Mouse (Mus musculus): ENCODE measurements at regions not wholly inside any gene's neighbourhood (a gene's known extent, or its start where the extent isn't known, plus 50 kb on each side); places are given as distances from the start of the nearest gene placed in this dataset.

GRCm38 (mm10) chr2:179386871-179387270 lies 55.4 kb upstream of the Cdh4 start:
- no peak for DNase-seq

- DNase-seq, result no peak
Observed at GRCm38 (mm10) chr2:179390486-179390885, 51.7 kb upstream of the Cdh4 start.

- peak in 1 of 2 experiments; percentile 6 for DNase-seq
Observed at GRCm38 (mm10) chr2:179390924-179391461, 51.2 kb upstream of the Cdh4 start.

Data from lung, adult 18-20 months (tissue).